Mouse (Mus musculus): ENCODE results near the gene Fbln2. TPM values are rescaled to one million over a fixed set of nuclear protein-coding genes. Genes with fewer than 3 reads are reported as not detected.

The Fbln2 gene
- polyA plus RNA-seq, 1 experiment from 2014 or later, result 28.4 TPM

DNA sequence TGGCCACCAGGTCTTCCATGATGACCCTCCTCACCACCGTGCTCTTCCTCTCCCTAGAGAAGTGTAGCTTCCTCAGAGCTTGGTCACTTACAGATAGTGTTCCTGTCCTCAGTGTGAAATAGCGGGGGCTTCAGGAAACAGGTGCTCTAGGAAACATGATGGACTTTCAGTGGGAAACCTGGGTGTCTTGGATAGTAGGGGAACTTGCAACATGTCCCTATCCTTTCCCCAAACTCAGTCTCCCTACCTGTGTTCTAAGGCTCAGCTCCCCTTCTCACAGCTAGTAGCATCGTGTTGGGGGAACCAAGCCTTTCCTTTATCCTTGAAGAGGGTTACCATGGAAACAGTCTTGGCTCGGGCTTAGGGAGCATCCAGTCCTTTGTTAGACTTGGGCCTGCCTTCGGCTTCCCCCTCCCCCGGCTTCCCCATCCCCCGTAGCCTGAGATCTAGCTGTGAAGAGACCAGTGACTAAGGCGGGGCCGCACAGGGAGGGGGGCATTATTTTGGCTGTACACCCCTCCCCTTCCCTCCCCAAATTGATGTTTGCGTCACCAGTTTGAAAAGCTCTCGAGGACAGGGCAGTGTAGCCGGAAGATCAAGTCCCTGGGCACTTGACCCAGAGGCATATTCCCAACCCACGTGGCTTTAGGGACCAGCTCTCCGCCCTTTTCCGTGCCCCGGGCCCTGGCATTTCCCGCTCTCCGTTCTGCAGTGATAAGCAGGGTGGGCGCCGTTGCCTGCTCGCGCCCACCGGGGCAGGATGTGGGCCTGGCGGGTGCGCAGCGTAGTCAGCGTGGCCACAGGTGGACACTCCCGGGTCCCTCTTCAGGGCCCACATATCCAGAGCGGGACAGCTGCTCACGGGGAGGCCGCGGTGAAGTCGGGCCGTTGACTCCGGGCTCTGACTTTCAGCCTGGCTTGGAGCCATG, 72.5 kb downstream of the Fbln2 start:
- H3K4me3 ChIP-seq (ENCODE audit: low read depth, low read length), result peak overlapping the region; percentile 23
- H3K27me3 ChIP-seq (ENCODE audit: control insufficient read depth, insufficient read depth, low read length), result peaks cover 33% of the 10 kb centered on the region
- 5% methylated on average over 35 of the region's 35 CpGs for WGBS
- H3K36me3 ChIP-seq (ENCODE audit: control insufficient read depth, insufficient read depth, low read length), result no peaks in the 10 kb centered on the region
- peaks cover 15% of the 10 kb centered on the region for H3K4me1 ChIP-seq (ENCODE audit: control insufficient read depth, insufficient read depth, low read length)
- no peaks in the 10 kb centered on the region for H3K9me3 ChIP-seq (ENCODE audit: control insufficient read depth, low read length)
- H3K9ac ChIP-seq (ENCODE audit: low read length), result peak overlapping the region; percentile 54
- peak overlapping the region; percentile 72 for H3K4me2 ChIP-seq (ENCODE audit: low read depth)
- peak overlapping the region; percentile 56; the same call in 1 of the 2 replicates for H3K27ac ChIP-seq (ENCODE audit: low read depth, low read length)
- peak; percentile 58 for DNase-seq (ENCODE audit: low spot score)
- ATAC-seq (ENCODE audit: insufficient read depth, low FRiP score, low TSS enrichment), result peak; percentile 49

DNA sequence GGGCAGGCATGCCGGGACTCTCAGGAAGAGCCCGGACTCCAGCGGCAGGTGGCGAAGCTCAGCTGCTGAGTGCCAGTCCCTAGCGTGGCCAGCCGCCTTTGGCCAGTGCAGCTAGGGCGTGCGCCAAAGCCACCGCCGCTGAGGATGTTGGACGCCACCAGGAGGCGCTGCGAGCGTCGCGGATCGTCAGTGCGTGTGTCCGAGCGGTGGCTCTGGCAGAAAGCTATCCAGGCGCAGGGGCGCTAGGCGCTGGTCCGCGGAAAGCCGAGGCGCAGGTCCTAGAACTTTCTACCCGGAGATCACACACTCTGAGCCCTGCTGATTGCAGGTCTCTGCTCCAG, 73.2 kb downstream of the Fbln2 start:
- H3K36me3 ChIP-seq (ENCODE audit: control insufficient read depth, insufficient read depth, low read length), result no peaks in the 10 kb centered on the region
- WGBS, result 1% methylated on average over 28 of the region's 28 CpGs
- peak overlapping the region; percentile 54 for H3K9ac ChIP-seq (ENCODE audit: low read length)
- H3K9me3 ChIP-seq (ENCODE audit: control insufficient read depth, low read length), result no peaks in the 10 kb centered on the region
- peak overlapping the region; percentile 72 for H3K4me2 ChIP-seq (ENCODE audit: low read depth)
- H3K27me3 ChIP-seq (ENCODE audit: control insufficient read depth, insufficient read depth, low read length), result peaks cover 33% of the 10 kb centered on the region
- ATAC-seq (ENCODE audit: insufficient read depth, low FRiP score, low TSS enrichment), result peak; percentile 65
- peak; percentile 92 for DNase-seq (ENCODE audit: low spot score)
- H3K4me3 ChIP-seq (ENCODE audit: low read depth, low read length), result peak overlapping the region; percentile 23
- peak overlapping the region; percentile 56; the same call in 1 of the 2 replicates for H3K27ac ChIP-seq (ENCODE audit: low read depth, low read length)
- H3K4me1 ChIP-seq (ENCODE audit: control insufficient read depth, insufficient read depth, low read length), result peaks cover 15% of the 10 kb centered on the region

DNA sequence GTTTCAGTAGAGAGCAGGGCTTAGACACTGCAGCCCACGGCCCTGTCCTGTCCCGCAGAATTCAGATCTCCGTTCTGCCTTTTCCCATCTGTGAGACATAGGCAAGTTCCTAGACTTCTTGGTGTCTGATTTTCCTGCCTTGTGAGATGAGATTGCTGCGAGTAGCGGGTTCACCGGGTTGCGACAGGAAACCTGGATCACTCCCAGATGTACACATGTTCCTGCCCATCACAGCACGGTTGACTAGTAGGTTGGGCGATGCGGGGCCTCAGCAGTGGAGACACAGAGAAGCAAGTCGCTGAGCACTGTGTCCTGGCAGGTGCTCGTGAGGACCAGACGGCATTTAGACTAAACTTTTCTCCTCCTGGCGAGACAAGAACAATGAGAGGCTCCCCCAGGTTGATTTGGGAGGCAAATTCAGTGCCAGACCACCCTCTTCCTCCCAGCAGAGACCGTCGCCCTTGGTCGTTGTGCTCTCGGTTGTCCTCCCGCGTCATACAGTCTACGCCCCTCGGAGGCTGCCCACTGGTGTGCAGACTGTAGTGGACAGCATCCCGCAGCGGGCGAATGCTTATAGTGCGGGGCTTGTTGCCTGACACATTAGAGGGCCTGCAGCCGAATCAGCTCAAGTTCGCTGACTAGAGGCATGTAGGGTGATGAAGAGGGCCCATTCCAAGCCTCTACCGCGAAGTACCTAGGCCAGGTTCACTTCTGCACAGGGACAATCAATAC, 73.7 kb downstream of the Fbln2 start:
- no peaks in the 10 kb centered on the region for H3K9me3 ChIP-seq (ENCODE audit: control insufficient read depth, low read length)
- peak overlapping the region; percentile 72 for H3K4me2 ChIP-seq (ENCODE audit: low read depth)
- H3K27ac ChIP-seq (ENCODE audit: low read depth, low read length), result no peak overlapping the region
- DNase-seq (ENCODE audit: low spot score) (no peak), ATAC-seq (ENCODE audit: insufficient read depth, low FRiP score, low TSS enrichment) (no peak)
- H3K36me3 ChIP-seq (ENCODE audit: control insufficient read depth, insufficient read depth, low read length), result no peaks in the 10 kb centered on the region
- peak overlapping the region; percentile 23; the same call in 1 of the 2 replicates for H3K4me3 ChIP-seq (ENCODE audit: low read depth, low read length)
- 34% methylated on average over 30 of the region's 30 CpGs for WGBS
- H3K27me3 ChIP-seq (ENCODE audit: control insufficient read depth, insufficient read depth, low read length), result peaks cover 33% of the 10 kb centered on the region
- peaks cover 15% of the 10 kb centered on the region for H3K4me1 ChIP-seq (ENCODE audit: control insufficient read depth, insufficient read depth, low read length)
- H3K9ac ChIP-seq (ENCODE audit: low read length), result peak overlapping the region; percentile 31

DNA sequence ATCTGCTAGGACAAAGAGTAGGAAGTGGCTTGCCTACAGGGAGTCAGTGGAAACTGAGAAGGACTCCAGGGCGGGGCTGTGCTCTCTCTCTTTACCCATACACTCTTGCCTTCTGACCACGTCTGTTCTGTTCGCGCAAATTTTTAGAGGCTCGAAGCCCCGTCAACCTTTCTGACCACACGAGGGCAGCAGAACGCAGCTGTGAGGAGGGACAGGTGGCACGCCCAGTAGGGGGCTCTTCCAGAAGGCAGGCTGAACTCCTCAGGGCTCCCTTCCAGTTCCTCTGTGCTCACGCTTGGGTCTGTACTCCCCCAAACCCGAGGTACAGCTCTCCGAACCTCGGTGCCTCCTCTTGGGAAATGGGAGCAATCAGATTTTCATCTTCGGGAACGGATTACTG, 74.4 kb downstream of the Fbln2 start:
- no peak for ATAC-seq (ENCODE audit: insufficient read depth, low FRiP score, low TSS enrichment)

DNA sequence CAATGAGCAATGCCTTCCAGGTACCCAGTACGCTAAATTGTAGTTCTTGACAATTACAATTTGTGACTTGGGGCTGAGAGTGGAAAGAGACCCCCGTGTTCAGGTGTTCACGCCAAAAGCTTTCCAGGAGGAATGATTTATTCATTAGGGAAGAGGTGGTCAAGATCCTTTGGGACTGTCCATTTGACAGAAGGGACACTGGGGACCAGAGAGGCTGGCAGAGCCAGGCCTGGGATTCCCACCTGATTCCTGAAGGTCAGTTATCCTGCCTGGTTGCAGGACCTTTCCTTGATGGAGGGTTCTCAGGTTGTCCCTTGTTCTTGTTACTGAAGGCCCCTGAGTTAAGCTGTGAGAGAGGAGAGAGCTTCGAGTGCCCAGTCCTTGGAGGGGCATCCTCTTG, 74.9 kb downstream of the Fbln2 start:
- H3K27me3 ChIP-seq (ENCODE audit: control insufficient read depth, insufficient read depth, low read length), result peaks cover 33% of the 10 kb centered on the region
- 71% methylated on average over 4 of the region's 4 CpGs for WGBS
- no peak for DNase-seq (ENCODE audit: low spot score)
- no peak overlapping the region for H3K27ac ChIP-seq (ENCODE audit: low read depth, low read length)
- H3K36me3 ChIP-seq (ENCODE audit: control insufficient read depth, insufficient read depth, low read length), result no peaks in the 10 kb centered on the region
- no peak overlapping the region for H3K9ac ChIP-seq (ENCODE audit: low read length)
- ATAC-seq (ENCODE audit: insufficient read depth, low FRiP score, low TSS enrichment), result no peak
- peaks cover 15% of the 10 kb centered on the region for H3K4me1 ChIP-seq (ENCODE audit: control insufficient read depth, insufficient read depth, low read length)
- no peak overlapping the region for H3K4me3 ChIP-seq (ENCODE audit: low read depth, low read length)
- no peak overlapping the region for H3K4me2 ChIP-seq (ENCODE audit: low read depth)
- H3K9me3 ChIP-seq (ENCODE audit: control insufficient read depth, low read length), result no peaks in the 10 kb centered on the region

More for the DNA sequence above, 74.4 kb downstream of the Fbln2 start:
- H3K4me1 ChIP-seq (ENCODE audit: control insufficient read depth, insufficient read depth, low read length), result peaks cover 15% of the 10 kb centered on the region
- H3K36me3 ChIP-seq (ENCODE audit: control insufficient read depth, insufficient read depth, low read length), result no peaks in the 10 kb centered on the region
- no peak overlapping the region for H3K4me2 ChIP-seq (ENCODE audit: low read depth)
- WGBS, result 3% methylated on average over 15 of the region's 15 CpGs
- H3K9me3 ChIP-seq (ENCODE audit: control insufficient read depth, low read length), result no peaks in the 10 kb centered on the region
- H3K9ac ChIP-seq (ENCODE audit: low read length), result no peak overlapping the region
- H3K27me3 ChIP-seq (ENCODE audit: control insufficient read depth, insufficient read depth, low read length), result peaks cover 33% of the 10 kb centered on the region
- no peak overlapping the region for H3K27ac ChIP-seq (ENCODE audit: low read depth, low read length)
- DNase-seq (ENCODE audit: low spot score), result peak; percentile 92
- no peak overlapping the region for H3K4me3 ChIP-seq (ENCODE audit: low read depth, low read length)

DNA sequence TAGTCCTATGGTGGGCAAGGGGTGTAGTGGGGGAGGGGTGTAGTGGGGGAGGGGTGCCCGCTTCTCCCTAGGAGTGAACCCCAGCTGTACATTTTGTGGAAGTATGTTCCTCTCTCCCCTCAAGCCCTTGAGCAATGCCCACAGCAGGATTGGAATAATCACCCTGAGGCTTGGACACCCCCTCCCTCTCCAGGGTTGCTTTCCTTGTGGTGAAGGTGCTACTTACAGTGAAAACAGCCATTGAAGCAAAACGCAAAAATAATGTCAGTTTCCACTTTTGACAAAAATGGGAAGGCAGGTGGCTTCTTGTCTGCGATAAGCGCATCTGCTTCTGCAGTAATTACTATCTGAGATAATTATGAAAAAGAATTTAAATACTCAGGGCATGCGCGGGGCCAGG, 75.4 kb downstream of the Fbln2 start:
- no peak overlapping the region for H3K4me3 ChIP-seq (ENCODE audit: low read depth, low read length)
- no peak overlapping the region for H3K9ac ChIP-seq (ENCODE audit: low read length)
- no peak overlapping the region for H3K27ac ChIP-seq (ENCODE audit: low read depth, low read length)
- H3K4me1 ChIP-seq (ENCODE audit: control insufficient read depth, insufficient read depth, low read length), result peaks cover 15% of the 10 kb centered on the region
- DNase-seq (ENCODE audit: low spot score), result no peak
- H3K36me3 ChIP-seq (ENCODE audit: control insufficient read depth, insufficient read depth, low read length), result no peaks in the 10 kb centered on the region
- H3K9me3 ChIP-seq (ENCODE audit: control insufficient read depth, low read length), result no peaks in the 10 kb centered on the region
- peaks cover 33% of the 10 kb centered on the region for H3K27me3 ChIP-seq (ENCODE audit: control insufficient read depth, insufficient read depth, low read length)
- 77% methylated on average over 6 of the region's 6 CpGs for WGBS
- ATAC-seq (ENCODE audit: insufficient read depth, low FRiP score, low TSS enrichment), result no peak
- no peak overlapping the region for H3K4me2 ChIP-seq (ENCODE audit: low read depth)

DNA sequence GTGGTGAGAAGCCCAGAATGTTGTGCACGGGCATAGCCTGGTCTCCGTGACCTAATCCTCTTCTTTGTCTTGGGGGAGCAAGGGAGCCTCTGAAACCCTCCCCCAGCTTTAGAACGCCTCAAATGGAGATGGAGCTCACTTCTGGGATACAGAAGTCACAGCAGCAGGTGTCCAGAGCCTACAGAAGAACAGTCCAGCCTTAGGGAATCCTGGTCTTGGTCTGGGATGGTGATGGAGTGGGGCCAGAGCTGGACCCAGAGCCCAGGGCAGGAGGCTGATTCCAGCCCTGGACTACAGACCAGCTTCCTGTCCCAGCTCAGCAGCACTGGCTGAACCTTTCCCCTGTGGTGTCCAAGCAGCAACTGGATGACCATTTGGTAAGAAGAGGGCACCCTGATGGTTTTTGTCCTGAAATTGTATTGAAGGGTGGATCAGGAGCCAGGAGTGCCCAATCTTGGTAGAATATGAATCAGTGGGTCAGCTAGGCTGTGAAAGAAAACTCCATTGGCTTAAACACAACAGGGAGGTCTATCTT, 76.1 kb downstream of the Fbln2 start:
- WGBS, result 74% methylated on average over 3 of the region's 3 CpGs
- no peak overlapping the region for H3K4me2 ChIP-seq (ENCODE audit: low read depth)
- H3K9me3 ChIP-seq (ENCODE audit: control insufficient read depth, low read length), result no peaks in the 10 kb centered on the region
- no peak overlapping the region for H3K4me3 ChIP-seq (ENCODE audit: low read depth, low read length)
- no peak for ATAC-seq (ENCODE audit: insufficient read depth, low FRiP score, low TSS enrichment)
- H3K27me3 ChIP-seq (ENCODE audit: control insufficient read depth, insufficient read depth, low read length), result peaks cover 31% of the 10 kb centered on the region
- DNase-seq (ENCODE audit: low spot score), result no peak
- H3K36me3 ChIP-seq (ENCODE audit: control insufficient read depth, insufficient read depth, low read length), result no peaks in the 10 kb centered on the region
- H3K27ac ChIP-seq (ENCODE audit: low read depth, low read length), result no peak overlapping the region
- H3K4me1 ChIP-seq (ENCODE audit: control insufficient read depth, insufficient read depth, low read length), result peaks cover 15% of the 10 kb centered on the region
- H3K9ac ChIP-seq (ENCODE audit: low read length), result no peak overlapping the region

DNA sequence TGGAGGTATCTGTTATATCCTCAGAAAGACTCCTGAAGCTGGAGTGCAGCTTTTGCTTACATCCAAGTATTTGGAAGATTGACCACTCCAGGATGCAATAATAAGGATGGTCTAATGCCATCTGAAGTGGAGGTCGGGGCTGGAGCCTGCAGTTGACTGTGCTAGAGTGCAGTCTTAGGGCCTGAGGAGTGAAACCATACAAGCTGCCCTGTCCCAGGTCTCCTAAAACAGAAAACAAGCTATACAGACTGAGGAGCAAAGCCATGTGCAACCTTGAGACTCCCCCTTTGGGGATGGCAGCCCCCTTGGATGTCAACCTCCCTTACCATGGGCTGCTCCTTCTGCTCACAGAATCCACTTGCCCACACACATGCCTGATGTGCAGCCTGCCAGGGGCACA, 76.7 kb downstream of the Fbln2 start:
- no peak overlapping the region for H3K4me3 ChIP-seq (ENCODE audit: low read depth, low read length)
- H3K4me1 ChIP-seq (ENCODE audit: control insufficient read depth, insufficient read depth, low read length), result peaks cover 15% of the 10 kb centered on the region
- DNase-seq (ENCODE audit: low spot score), result no peak
- peaks cover 28% of the 10 kb centered on the region for H3K27me3 ChIP-seq (ENCODE audit: control insufficient read depth, insufficient read depth, low read length)
- H3K36me3 ChIP-seq (ENCODE audit: control insufficient read depth, insufficient read depth, low read length), result no peaks in the 10 kb centered on the region
- 77% methylated on average over 1 of the region's 1 CpGs for WGBS
- no peaks in the 10 kb centered on the region for H3K9me3 ChIP-seq (ENCODE audit: control insufficient read depth, low read length)
- no peak overlapping the region for H3K9ac ChIP-seq (ENCODE audit: low read length)
- H3K27ac ChIP-seq (ENCODE audit: low read depth, low read length), result no peak overlapping the region
- no peak overlapping the region for H3K4me2 ChIP-seq (ENCODE audit: low read depth)
- no peak for ATAC-seq (ENCODE audit: insufficient read depth, low FRiP score, low TSS enrichment)

All from neural tube, embryonic 11.5 days (tissue).